Mouse (Mus musculus) lung, adult 2 months (tissue): ENCODE results near the gene Ube2ql1.

ENCODE experiments used
- CTCF ChIP-seq: fragments of 200-500 bp; IDR thresholded peaks from 2 replicates; pipeline ENCODE4 v1.5.1; 2011; ENCODE audit warnings: mild to moderate bottlenecking, low read length, control low read depth; ENCODE audit not compliant: insufficient read depth
- POLR2A ChIP-seq: fragments of 200-500 bp; IDR thresholded peaks from 2 replicates; pipeline ENCODE4 v1.6.1; 2011; ENCODE audit warnings: low read depth, mild to moderate bottlenecking, control low read depth, low read length, borderline replicate concordance; ENCODE audit errors: extremely low read depth

DNA sequence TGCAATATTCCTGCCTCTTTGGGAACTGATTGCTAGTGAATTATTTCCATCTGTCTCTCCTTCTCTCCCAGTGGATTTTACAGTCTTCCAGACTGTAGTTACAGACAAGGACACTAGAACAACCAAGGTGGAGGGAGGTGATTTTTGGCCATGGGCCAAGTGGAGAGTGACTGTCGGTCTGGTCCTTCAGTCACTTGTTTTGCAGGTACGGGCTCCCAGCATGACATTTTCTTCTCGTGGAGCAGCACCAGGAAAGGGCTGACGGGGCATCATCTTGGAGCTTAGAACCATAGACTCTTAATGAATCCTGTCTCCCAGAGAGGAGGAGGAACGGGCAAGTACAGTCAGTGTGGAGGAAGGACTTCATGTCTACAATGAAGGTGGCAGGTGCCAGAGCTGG, 67.6 kb downstream of the Ube2ql1 start:
- TF ChIP-seq CTCF: no peak
- TF ChIP-seq POLR2A: no peak
